Mouse (Mus musculus): Measurements from ENCODE around the gene Fgd5.

DNA sequence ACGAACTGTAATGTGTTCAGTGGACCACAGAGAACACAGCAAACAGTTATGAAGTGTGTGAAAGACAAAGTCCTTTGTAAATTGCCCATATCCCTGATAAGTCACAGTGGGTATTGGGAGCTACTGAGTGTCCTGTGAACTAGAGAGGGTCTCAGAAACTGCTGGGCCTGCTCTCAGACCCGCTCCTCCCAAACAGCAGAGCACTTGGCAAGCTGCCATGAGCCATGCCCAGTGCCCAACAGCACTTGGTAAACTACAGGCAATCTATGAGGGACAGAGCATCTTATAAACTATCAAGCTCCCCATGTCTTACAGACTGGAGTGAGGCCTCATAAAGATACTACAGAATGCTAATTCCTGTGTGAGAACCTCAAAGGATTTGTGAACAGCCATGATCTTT lies 30.3 kb upstream of the Fgd5 start:
- no peak for TF ChIP-seq POLR2A (IDR thresholded peaks at IDR 0.05; ENCODE audit: insufficient read depth, low read length)
- no peak for TF ChIP-seq CTCF (IDR thresholded peaks at IDR 0.05; ENCODE audit: low read depth, low read length)
- no peak for TF ChIP-seq EP300 (IDR thresholded peaks at IDR 0.05; ENCODE audit: insufficient read depth, low read depth, low read length)
